Comparison of ENCODE assay signal across 28 mouse cellular contexts in genomic region chr15:8602362-8602761, GRCm38 (mm10).
"Had no signal": no experiment of that assay in that cellular context is flagged by ENCODE, and none has a peak within 500 bp of the region (broad histone marks: within the 10 kb centered on the region; RNA-seq: fewer than 3 reads in every experiment).

No protein-coding gene starts in this region.

- H3K4me2 ChIP-seq: heart, embryonic 12.5 days; hindbrain, embryonic 13.5 days; hindbrain, embryonic 15.5 days; kidney, embryonic 15.5 days; limb, embryonic 12.5 days; liver, embryonic 11.5 days; liver, embryonic 13.5 days; liver, embryonic 15.5 days had no signal

- ATAC-seq: intestine, embryonic 16.5 days had no signal

- H3K36me3 ChIP-seq: heart, embryonic 10.5 days; heart, embryonic 12.5 days; hindbrain, embryonic 10.5 days; hindbrain, embryonic 13.5 days; hindbrain, embryonic 15.5 days; kidney, embryonic 15.5 days; limb, embryonic 10.5 days; limb, embryonic 12.5 days; liver, embryonic 13.5 days; liver, embryonic 15.5 days had no signal

- DNase-seq: gastrocnemius, adult 2 months; gastrocnemius, postnatal 10 days; gastrocnemius, postnatal 25 days; heart, adult 2 months; heart, postnatal 10 days; heart, postnatal 4 days; kidney, adult 11 months; kidney, adult 2 months; kidney, adult 9 months; kidney, postnatal 14 days; kidney, postnatal 36 days; layer of hippocampus, adult 9-11 months; layer of hippocampus, postnatal 36 days; liver; liver, embryonic 13.5 days had no signal

- H3K9ac ChIP-seq: heart, embryonic 12.5 days; hindbrain, embryonic 13.5 days; hindbrain, embryonic 15.5 days; kidney, embryonic 15.5 days; limb, embryonic 12.5 days; liver, embryonic 13.5 days; liver, embryonic 15.5 days had no signal

- H3K4me1 ChIP-seq: heart, embryonic 10.5 days; heart, embryonic 12.5 days; hindbrain, embryonic 10.5 days; hindbrain, embryonic 13.5 days; hindbrain, embryonic 15.5 days; kidney, embryonic 15.5 days; liver, embryonic 13.5 days; liver, embryonic 15.5 days had no signal

- H3K27me3 ChIP-seq: heart, embryonic 12.5 days; hindbrain, embryonic 13.5 days; hindbrain, embryonic 15.5 days; kidney, embryonic 15.5 days; limb, embryonic 12.5 days; liver, embryonic 13.5 days; liver, embryonic 15.5 days had no signal

- H3K4me3 ChIP-seq: gastrocnemius, adult 2 months; heart, adult 2 months; heart, embryonic 10.5 days; heart, embryonic 12.5 days; hindbrain, embryonic 10.5 days; hindbrain, embryonic 13.5 days; hindbrain, embryonic 15.5 days; kidney, embryonic 15.5 days; limb, embryonic 10.5 days; limb, embryonic 12.5 days; liver, embryonic 13.5 days; liver, embryonic 15.5 days had no signal

- H3K9me3 ChIP-seq: heart, embryonic 10.5 days; heart, embryonic 12.5 days; hindbrain, embryonic 10.5 days; hindbrain, embryonic 13.5 days; hindbrain, embryonic 15.5 days; kidney, embryonic 15.5 days; limb, embryonic 10.5 days; limb, embryonic 12.5 days; liver, embryonic 13.5 days; liver, embryonic 15.5 days had no signal

- H3K27ac ChIP-seq: gastrocnemius, adult 2 months; heart, adult 2 months; heart, embryonic 10.5 days; hindbrain, embryonic 10.5 days; hindbrain, embryonic 13.5 days; hindbrain, embryonic 15.5 days; hindbrain, postnatal 0 days; kidney, embryonic 15.5 days; kidney, postnatal 0 days; limb, embryonic 10.5 days; limb, embryonic 12.5 days; liver, embryonic 13.5 days; liver, embryonic 15.5 days had no signal
